Mouse (Mus musculus) layer of hippocampus, postnatal 14 days (tissue): ENCODE data around the gene Esyt1. TPM values are rescaled to one million over a fixed set of nuclear protein-coding genes. Genes with fewer than 3 reads are reported as not detected.

ENCODE experiments used
- DNase-seq, 2 experiments: peaks; one replicate each; pipeline ENCODE4 v3.0.0; 2021 to 2022; ENCODE audit warnings: low spot score in 2 of 2, mixed read lengths in 1 of 2
- total RNA-seq, 2 experiments: library from RNA; stranded (reverse); gene quantifications; 2 replicates each; pipeline ENCODE4 v1.2.3; 2021

The Esyt1 gene
- total RNA-seq, 2 experiments from 2014 or later, result 8.6 to 9.1 TPM

DNA sequence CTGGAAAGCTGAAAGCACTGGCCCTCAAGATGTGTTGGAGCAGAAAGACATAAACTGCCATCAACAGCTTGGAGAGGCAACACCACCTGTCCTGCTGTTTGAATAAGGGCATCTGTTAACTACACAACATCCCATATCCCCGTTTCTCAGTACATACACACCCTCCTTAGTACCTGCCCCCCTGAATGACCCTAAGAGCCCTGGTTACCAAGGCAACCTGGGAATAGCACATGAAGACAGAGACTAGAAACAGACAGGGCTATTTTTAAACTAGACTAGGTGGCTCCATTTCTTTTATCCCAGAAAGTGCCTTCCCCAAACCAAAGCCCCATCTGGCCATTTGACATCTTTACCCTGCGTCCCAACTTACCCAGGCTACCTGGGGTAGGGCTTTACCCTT, 17.4 kb upstream of the Esyt1 start:
- DNase-seq, result no peak

DNA sequence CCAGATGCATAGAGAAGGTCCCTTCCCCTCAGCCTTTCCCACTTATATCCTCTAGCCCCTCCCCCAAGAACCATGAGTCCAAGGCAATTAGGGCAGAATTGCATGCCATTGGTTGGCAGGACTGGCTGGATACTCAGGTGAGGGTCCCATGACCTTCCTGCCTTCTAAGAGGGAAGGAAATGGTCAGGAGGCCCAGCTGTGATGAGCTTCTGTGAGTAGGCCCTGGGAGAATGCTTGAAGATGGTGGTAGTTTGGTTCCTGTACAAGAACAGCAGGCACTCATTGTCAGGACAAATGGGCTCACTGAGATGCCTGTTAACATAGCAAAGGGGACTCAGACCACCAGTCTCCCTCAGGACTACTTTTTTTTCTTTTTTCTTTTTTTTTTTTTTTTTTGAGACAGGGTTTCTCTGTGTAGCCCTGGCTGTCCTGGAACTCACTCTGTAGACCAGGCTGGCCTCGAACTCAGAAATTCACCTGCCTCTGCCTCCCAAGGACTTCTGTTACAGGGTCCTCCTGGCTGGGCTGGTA, 12.7 kb upstream of the Esyt1 start:
- no peak for DNase-seq

DNA sequence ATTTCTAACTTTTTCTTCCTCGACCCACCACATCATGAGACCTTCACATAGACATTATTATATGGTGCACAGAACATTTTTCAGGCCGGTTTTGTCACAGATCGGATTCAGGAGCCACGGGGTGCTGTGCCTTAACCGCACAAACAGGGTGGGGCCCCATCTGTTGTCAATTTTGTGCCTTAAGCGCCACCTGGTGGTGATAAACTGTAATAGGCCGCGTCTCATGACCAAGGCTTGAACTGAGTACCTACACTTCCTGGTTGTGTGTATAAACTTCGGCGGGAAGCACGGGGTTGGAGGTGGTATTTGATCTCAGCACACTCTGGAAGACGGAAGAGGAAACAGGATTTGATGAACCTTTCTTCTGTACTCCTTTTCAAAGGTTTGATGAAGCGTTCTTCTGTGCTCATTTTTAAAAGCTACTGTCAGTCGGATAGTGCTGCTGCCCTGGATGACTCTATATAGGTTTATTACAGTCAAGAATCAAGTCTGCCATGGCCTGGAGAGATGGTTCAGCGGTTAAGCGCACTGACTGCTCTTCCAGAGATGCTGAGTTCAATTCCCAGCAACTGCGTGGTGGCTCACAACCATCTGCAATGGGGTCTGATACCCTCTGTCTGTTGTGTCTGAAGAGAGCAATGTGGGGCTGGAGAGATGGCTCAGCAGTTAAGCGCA, 10.7 kb upstream of the Esyt1 start:
- peak; percentile 86 to 92 for DNase-seq

DNA sequence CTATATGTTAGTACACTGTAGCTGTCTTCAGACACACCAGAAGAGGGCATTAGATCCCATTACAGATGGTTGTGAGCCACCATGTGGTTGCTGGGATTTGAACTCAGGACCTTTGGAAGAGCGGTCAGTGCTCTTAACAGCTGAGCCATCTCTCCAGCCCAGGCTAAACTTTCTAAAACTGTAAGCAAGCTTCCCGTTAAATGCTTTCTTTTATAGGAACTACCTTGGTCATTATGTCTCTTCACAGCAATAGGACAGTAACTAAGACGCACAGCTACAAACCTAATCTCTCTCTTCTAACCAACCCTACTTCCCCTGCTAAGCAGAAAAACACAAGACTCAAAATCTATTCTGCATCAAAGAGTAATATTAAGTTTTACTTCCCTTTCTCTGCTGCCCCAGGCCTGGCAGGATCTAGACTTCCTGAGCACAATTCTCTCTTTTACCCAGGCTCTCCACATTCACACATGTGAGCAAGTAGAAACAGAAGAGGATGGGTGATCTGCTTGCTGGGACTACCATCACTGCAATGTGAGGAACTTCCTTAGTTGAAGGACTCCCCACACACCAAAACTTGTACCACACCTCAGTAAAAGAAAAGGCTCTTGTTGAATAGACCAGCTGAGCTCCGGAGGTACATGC, 10.1 kb upstream of the Esyt1 start:
- no peak for DNase-seq

DNA sequence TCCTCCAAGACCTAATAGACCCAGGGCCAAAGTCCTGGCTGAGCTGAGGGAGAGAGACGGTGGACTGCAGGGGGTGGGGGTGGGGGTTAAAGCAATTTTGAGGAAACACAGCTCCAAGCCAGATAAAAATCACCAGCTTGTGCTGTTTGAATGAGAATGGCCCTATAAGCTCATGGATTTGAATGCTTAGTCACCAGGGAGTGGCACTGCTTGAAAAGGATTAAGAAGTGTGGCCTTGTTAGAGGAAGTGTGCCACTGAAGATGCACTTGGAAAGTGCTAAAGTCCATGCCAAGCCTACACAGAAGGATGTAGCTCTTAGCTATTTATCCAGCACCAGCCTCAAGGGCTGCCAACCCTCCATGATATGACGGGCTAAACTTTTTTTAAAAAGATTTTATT, 9.5 kb upstream of the Esyt1 start:
- DNase-seq, result no peak

DNA sequence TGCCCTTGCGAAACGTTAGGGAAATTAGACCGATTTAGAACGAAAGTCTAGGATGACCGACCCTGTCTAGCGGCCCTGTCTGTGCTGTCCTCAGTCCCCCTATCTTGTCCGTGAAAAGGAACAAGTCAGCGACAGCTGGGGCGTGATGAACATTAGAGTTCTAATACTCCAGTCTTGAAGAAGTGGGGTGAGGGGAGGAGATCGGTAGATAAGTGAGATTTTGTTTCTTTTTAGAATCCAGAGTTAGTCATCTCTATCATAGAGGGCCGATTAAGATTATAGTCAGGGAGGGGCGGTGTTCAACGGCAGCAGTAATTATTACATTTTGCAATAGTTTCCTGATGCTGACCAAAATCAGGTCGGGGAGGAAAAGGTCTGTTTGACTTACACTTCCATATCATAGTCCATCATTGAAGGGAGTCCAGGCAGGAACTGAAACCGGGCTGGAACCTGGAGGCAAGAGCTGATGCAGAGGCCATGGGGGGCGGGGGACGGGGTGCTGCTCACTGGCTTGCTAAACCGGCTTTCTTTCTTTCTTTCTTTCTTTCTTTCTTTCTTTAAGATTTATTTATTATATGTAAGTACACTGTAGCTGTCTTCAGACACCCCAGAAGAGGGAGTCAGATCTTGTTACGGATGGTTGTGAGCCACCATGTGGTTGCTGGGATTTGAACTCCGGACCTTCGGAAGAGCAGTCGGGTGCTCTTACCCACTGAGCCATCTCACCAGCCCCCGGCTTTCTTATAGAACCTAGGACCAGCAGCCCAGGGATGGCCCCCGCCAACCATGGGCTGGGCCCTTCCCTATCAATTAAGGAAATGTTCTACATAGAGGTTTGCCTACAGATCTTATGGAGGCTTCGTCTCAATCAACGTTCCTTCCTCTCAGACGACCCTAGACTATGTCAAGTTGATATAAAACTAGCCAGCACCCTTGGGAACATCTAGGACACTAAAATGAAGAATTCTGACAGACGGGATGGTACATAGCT, 990 bp upstream of the Esyt1 start:
- DNase-seq, result no peak

DNA sequence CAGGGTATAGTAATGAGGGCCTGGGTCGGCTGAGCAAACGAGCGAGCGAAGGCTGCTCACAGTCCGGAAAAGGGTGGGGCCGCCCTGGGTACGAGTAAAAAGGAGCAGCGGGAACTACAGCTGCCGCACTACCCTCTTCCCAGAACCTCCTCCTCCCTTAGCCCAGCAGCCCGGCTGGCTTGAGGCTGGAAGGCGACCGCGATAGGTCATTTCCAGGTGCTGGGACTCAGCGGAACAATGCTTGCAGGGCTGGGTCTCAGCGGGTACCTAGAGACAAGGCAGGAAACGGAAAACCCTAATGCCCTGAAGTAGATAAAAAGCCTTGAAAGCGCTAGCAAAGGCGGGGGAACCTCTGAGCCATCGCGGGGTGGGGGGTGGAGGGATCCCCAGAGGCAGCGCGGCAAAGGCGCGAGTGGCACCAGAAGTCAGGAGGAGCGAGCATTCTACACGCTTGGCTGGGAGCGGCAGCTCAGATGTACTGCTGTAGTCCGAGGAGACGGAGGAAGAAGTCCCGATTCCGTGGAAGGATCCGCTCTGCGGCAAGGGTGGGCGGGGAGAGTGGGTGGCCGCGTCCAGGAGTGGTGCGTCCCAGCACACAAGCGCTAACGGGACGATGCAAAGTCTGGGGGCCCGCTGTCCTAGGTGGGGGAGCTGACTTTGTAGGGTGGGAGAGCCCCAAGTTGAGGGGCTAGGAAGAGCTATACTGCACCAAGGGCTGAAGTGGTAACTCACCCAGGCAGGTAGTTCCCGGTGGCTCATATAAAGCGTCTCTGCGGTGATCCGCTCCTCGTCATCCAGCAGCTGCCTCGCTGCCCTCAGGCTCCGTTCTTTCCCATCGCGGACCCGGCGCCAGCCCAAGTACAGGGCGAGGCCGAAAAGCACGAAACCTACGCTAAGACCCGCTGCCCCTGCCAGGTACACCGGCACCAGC, 674 bp downstream of the Esyt1 start:
- peak in 1 of 2 experiments; percentile 35 for DNase-seq

DNA sequence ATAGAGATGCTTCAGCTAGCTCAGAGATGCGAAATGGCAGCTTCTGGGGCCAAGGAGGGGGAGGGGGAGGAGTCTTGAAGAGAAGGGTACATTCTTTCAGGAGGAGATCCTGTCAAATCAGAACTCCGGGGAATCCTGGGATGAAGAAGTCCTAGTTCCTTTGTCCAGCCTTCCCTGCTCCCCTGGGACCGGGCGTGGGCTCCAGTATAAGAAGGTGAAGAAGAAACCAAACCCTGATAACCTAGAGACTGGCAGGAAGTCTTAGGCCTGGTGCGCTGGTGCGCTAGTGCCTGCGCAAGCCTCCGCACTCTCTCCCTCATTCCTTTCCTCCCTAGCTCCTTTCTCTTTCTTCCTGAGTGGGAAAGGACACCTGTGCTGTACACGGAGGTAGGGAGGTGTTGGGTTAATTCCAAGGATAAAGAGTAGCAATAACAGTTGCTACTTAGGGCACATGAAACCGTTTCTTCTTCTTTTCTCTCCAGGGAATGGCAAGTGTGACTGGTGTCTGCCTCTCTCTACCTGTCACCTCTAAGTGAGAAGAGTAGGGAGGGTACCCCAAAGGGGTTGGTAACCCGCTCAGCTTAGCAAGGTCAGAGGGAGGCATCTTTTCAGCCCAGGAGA, 1.4 kb downstream of the Esyt1 start:
- DNase-seq, result no peak

DNA sequence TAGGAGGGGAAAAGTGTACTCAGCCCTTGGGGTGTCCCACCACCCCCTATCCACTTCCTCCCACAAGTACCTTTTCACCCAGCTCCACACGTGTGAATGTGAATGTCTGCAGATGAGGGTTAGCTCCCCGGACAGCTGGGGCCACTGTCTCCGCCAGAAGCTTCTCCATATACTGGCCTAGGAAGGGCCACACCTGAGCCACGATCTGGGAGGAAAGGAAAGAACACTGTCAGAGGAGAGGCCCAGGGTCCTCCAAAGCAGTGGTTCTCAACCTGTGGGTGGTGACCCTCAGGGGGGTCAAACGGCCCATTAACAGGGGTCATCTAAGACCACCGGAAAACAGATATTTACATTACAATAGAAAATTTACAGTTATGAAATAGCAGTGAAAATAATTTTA, 3.3 kb downstream of the Esyt1 start:
- DNase-seq, result no peak

DNA sequence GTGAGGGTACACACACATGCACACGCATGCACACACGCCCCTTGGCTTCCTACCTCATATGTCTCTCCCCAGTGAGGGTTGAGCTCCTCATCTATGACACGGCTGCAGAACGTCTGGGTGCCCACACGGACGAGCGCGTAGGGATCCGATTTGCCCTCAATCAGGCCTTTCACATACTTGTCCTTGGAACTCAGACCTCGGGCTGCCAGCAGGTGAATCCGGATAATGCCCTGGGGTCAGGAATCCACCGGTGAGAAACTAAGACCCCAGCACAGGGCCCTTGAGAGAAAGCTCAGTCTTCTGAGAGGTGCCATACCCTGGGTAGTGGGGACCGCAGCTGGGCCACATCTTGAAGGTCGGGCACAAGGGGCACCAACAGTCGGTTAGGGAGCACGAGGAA, 5.1 kb downstream of the Esyt1 start:
- DNase-seq, result no peak

DNA sequence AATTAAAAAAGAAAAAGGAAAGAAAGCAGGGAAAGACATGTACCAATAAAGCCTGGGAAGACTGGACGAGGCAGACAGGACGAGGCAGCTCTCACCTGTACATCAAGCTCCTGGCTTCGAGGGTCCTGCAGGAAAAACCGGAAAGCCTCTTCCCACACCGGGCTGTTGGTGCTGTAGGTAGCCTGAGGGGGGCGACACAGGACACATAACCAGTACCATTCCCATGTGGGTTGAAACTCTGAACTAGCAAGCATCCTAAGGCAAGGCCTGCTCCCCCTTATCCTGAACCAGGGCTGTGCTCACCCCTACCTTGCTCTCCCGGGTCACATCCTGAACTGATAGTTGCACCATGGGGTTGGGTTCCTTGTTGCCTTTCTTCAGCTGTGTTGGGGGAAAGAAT, 6.8 kb downstream of the Esyt1 start:
- DNase-seq, result peak in 1 of 2 experiments; percentile 49

DNA sequence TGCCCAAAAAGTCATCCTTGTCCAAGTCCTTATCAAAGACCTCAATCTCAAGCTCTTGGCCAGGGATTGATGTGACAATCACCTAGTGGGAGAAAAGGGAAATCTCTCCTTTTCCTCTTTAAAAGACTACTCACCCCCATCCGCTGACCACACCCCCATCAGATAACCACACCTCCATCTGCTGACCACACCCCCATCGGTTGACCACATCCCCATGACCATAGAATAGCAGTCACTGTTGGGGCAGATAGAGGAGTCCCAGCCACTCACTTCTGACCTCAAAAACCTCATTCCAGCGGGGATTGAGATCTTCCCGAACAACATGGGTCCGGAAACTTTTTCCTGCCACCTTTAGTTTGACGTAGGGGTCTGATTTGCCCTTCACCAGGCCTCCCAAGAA, 9.0 kb downstream of the Esyt1 start:
- DNase-seq, result no peak

DNA sequence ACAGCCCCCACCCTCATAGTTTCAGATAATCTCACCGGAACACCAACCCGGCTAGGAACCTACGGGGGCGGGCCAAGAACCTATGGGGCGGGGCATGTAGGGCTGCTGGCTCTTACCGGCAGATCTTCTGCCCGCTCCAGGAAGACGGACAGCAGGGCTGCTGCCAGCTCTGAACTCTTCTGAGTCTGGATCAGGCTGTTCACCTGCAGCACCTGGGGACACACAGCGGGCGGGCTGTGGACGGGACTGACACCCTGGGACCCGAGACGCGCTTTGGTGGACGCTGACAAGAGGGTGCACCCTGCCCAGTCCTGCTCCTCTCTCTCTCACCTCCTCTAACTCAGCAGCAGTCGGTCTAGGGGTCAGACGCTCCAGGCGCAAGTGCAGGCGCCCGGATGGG, 9.6 kb downstream of the Esyt1 start:
- no peak for DNase-seq

DNA sequence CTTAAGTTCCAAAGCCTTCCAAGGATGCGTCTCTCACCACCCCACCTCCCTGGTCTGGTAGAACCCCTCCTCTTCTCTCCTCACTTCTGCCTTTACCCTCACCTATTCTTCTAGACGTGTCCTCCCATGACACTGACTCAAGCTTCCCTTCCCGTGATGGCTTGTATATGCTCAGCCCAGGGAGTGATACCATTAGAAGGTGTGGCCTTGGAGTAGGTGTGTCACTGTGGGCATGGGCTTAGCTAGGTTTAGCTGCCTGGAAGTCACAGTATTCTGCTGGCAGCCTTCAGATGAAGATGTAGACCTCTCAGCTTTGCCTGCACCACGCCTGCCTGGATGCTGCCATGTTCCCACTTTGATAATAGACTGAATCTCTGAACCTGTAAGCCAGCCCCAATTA, 10.6 kb downstream of the Esyt1 start:
- DNase-seq, result no peak

DNA sequence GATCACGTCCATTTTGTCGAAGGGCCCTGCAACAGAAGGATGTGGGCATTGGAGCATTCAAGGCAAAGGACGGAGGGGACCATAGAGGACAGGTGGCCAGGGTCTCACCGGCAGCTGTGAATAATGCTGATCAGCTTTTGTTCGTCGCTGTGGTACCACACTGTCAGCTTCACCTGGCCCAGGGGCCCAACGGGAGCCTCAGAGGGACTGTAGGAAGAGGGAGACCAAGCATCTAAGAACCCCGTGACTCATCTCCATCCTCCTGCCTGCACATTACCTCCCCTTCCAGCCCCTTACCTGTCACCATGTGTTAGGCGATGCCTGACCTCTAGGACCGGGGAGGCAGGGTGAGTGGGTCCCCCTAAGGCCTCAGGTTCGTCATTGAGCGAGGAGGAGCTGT, 13.9 kb downstream of the Esyt1 start:
- DNase-seq, result no peak

DNA sequence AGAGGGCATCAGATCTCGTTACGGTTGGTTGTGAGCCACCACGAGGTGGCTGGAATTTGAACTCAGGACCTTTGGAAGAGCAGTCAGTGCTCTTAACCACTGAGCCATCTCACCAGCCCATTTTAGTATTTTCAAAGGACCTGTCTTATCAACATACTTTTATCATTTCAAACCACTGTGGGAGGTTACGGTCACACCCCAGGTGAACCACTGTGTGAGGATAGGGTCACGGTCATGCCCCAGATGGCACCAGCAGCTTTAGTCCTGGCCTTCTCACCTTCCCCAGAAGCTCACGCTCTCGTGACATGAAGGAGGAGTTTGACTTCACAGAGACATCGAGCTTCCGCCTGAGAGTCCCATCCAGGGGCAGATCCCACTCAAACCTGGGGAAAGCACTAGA, 14.5 kb downstream of the Esyt1 start:
- no peak for DNase-seq

DNA sequence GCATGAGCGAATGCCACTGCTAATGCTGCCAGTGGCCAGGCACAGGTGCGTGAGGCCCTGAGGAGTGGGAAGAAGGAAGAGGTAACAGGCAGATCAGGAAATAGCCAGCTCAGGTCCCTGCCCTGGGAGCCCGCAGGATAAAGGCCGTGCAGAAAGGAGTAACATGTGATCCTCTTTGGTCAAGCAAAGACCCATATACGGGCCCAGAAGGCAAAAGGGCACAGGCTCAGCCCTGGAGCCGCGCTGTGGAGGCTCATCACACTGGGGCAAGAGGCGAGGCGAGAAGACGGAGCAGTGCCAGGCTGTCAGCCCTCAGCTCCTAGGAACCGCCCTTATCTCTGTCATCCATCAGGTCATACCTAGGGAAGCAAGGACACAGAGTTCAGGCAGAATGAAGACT, 15.4 kb downstream of the Esyt1 start:
- no peak for DNase-seq

DNA sequence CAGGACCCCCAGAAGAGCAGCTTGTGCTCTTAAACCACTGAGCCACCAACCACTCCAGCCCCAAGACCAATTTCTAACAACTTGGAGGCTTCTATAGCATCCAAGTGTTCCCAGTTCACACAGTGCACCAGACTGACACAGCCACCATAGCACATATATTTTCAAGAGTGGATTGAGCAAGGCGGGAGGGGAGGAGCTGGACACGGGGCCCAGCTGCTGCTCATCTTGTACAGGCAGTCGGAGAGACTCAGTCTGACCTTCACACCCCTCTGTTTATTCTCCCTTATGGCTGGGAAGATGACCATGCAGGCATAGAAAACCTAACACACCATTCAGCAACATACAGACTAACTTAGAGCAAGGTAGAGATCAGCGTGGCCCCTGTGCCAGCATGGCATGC, 15.8 kb downstream of the Esyt1 start:
- DNase-seq, result no peak

DNA sequence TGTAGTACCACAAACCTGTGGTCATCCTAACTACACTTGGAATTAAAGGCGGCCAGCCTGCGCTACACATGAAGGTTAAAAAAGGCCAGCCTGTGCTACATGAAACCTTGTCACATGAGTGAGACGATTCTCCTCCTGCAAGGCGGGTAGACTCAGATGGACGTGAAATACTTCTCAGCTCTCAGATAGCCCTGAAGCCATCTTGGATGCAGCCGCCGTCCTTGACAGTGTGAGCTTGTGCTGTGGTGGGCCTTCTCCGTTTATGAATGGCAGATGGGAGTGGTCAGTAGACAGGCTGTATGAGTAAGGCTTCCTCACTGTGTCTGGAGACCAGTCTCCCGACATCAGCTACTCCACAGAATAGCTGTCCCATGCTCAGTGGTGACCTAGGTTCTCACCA, 16.5 kb downstream of the Esyt1 start:
- DNase-seq, result no peak

DNA sequence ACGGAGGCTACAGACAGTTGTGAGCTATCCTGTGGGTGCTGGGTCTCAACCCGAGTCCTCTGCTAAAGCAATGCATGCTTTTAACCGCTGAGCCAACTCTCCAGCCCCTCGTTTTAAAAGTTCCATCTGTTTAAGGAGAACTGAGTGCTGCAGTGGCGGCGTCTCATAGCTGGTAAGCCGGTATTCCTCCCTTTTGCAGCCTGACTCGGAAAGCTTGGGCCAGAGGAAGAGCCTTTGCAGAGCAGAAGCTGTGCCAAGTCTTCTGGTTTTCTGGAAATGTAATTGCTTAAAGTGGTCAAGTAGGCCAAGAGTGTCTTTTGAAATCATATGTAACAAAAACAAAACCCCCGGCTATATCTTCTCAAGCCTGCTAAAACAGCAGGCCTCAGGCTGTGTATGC, 17.4 kb downstream of the Esyt1 start:
- no peak for DNase-seq
